Mouse (Mus musculus) megakaryocyte, embryonic 14.5 days (primary cell): ENCODE results near the gene Izumo1.

Experiments used
- FLI1 ChIP-seq: IDR thresholded peaks from 2 replicates; pipeline ENCODE4 v1.6.1; 2012; ENCODE audit warnings: low read length, inconsistent platforms, mixed read lengths
- GATA1 ChIP-seq: IDR thresholded peaks from 3 replicates; pipeline ENCODE4 v1.6.1; 2012; ENCODE audit warnings: mixed read lengths, low read length, inconsistent platforms, borderline replicate concordance

DNA sequence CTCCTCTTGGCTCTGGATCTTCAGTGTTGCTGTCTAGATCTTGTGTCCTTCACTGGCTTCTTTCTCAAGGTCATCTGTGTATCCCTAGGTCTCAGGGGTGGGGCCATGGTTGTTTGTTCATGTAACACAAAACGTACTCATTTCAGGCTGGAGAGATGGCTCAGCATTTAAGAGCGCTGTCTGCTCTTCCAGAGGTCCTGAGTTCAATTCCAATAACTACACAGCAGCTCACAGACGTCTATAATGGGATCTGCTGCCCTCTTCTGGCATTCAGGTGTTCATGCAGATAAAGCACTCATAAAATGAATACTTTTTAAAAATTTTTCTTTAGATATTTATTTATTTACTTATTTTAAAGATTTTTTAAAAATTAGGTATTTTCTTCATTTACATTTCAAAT is 30.7 kb upstream of the Izumo1 start:
- TF ChIP-seq GATA1, result no peak
- TF ChIP-seq FLI1, result no peak
